Mouse (Mus musculus): ENCODE data around the gene Nr2c2ap. TPM values are rescaled to one million over a fixed set of nuclear protein-coding genes. Genes with fewer than 3 reads are reported as not detected.

Gene Nr2c2ap
- polyA plus RNA-seq, 1 experiment: 21.9 TPM

- H3K4me3 ChIP-seq (ENCODE audit: insufficient read depth, low read length): no peak overlapping the region
- TF ChIP-seq POLR2A (IDR thresholded peaks at IDR 0.05; ENCODE audit: borderline replicate concordance, low read depth, low read length): no peak
- no peak for TF ChIP-seq CTCF (IDR thresholded peaks at IDR 0.05; ENCODE audit: low read depth, low read length)
- H3K4me1 ChIP-seq (ENCODE audit: control insufficient read depth, insufficient read depth, low read length): peaks cover 13% of the 10 kb centered on the region
- H3K27ac ChIP-seq (ENCODE audit: insufficient read depth, low read depth, low read length): no peak overlapping the region
Observed at GRCm38 (mm10) chr8:70137890-70138289, 6.8 kb downstream of the Nr2c2ap start.

GRCm38 (mm10) chr8:70139026-70139857, 8.1 kb downstream of the Nr2c2ap start, which contains the start of the genes Rfxank, Borcs8 and Mef2b:
Gene Rfxank (minus strand): TSS chr8:70139154.
Gene Borcs8 (plus strand): TSS chr8:70139499.
Gene Mef2b (plus strand): TSS chr8:70139711.
- Histone ChIP-seq H3K4me3 (ENCODE audit: insufficient read depth, low read length) (peak within 1 kb of the TSS; percentile 75), H3K4me1 (ENCODE audit: control insufficient read depth, insufficient read depth, low read length) (peaks cover 13% of the 10 kb centered on the region), H3K27ac (ENCODE audit: insufficient read depth, low read depth, low read length) (peak within 1 kb of the TSS; percentile 65)
- no peak for TF ChIP-seq POLR2A (IDR thresholded peaks at IDR 0.05; ENCODE audit: borderline replicate concordance, low read depth, low read length)
- no peak for TF ChIP-seq CTCF (IDR thresholded peaks at IDR 0.05; ENCODE audit: low read depth, low read length)

- H3K4me3 ChIP-seq (ENCODE audit: insufficient read depth, low read length): peak overlapping the region; percentile 75
- peaks cover 13% of the 10 kb centered on the region for H3K4me1 ChIP-seq (ENCODE audit: control insufficient read depth, insufficient read depth, low read length)
- H3K27ac ChIP-seq (ENCODE audit: insufficient read depth, low read depth, low read length): peak overlapping the region; percentile 57
- TF ChIP-seq POLR2A (IDR thresholded peaks at IDR 0.05; ENCODE audit: borderline replicate concordance, low read depth, low read length) (no peak), CTCF (IDR thresholded peaks at IDR 0.05; ENCODE audit: low read depth, low read length) (no peak)
Observed at GRCm38 (mm10) chr8:70139981-70140380, 8.8 kb downstream of the Nr2c2ap start.

- Histone ChIP-seq H3K4me3 (ENCODE audit: insufficient read depth, low read length) (no peak overlapping the region), H3K4me1 (ENCODE audit: control insufficient read depth, insufficient read depth, low read length) (peaks cover 5% of the 10 kb centered on the region), H3K27ac (ENCODE audit: insufficient read depth, low read depth, low read length) (no peak overlapping the region)
- TF ChIP-seq CTCF (IDR thresholded peaks at IDR 0.05; ENCODE audit: low read depth, low read length): no peak
- no peak for TF ChIP-seq POLR2A (IDR thresholded peaks at IDR 0.05; ENCODE audit: borderline replicate concordance, low read depth, low read length)
Observed at GRCm38 (mm10) chr8:70147678-70148607, 16.8 kb downstream of the Nr2c2ap start.

GRCm38 (mm10) chr8:70150158-70150557, 19.0 kb downstream of the Nr2c2ap start:
- Histone ChIP-seq H3K4me1 (ENCODE audit: control insufficient read depth, insufficient read depth, low read length) (peaks cover 6% of the 10 kb centered on the region), H3K4me3 (ENCODE audit: insufficient read depth, low read length) (no peak overlapping the region), H3K27ac (ENCODE audit: insufficient read depth, low read depth, low read length) (no peak overlapping the region)
- TF ChIP-seq POLR2A (IDR thresholded peaks at IDR 0.05; ENCODE audit: borderline replicate concordance, low read depth, low read length) (no peak), CTCF (IDR thresholded peaks at IDR 0.05; ENCODE audit: low read depth, low read length) (no peak)

GRCm38 (mm10) chr8:70152537-70153257, 21.6 kb downstream of the Nr2c2ap start:
- no peak for TF ChIP-seq CTCF (IDR thresholded peaks at IDR 0.05; ENCODE audit: low read depth, low read length)
- TF ChIP-seq POLR2A (IDR thresholded peaks at IDR 0.05; ENCODE audit: borderline replicate concordance, low read depth, low read length): no peak
- Histone ChIP-seq H3K4me1 (ENCODE audit: control insufficient read depth, insufficient read depth, low read length) (peaks cover 7% of the 10 kb centered on the region), H3K27ac (ENCODE audit: insufficient read depth, low read depth, low read length) (no peak overlapping the region), H3K4me3 (ENCODE audit: insufficient read depth, low read length) (0 out of 2 replicates have a peak overlapping the region, but pooled peaks have one; percentile 10)

- Histone ChIP-seq H3K4me1 (ENCODE audit: control insufficient read depth, insufficient read depth, low read length) (peaks cover 15% of the 10 kb centered on the region), H3K4me3 (ENCODE audit: insufficient read depth, low read length) (no peak overlapping the region), H3K27ac (ENCODE audit: insufficient read depth, low read depth, low read length) (no peak overlapping the region)
- TF ChIP-seq CTCF (IDR thresholded peaks at IDR 0.05; ENCODE audit: low read depth, low read length) (no peak), POLR2A (IDR thresholded peaks at IDR 0.05; ENCODE audit: borderline replicate concordance, low read depth, low read length) (no peak)
Observed at GRCm38 (mm10) chr8:70157240-70157800, 26.2 kb downstream of the Nr2c2ap start.

- peaks cover 11% of the 10 kb centered on the region; the same call in 1 of the 2 replicates for H3K4me1 ChIP-seq (ENCODE audit: control insufficient read depth, insufficient read depth, low read length)
- no peak for TF ChIP-seq POLR2A (IDR thresholded peaks at IDR 0.05; ENCODE audit: borderline replicate concordance, low read depth, low read length)
- no peak for TF ChIP-seq CTCF (IDR thresholded peaks at IDR 0.05; ENCODE audit: low read depth, low read length)
- H3K27ac ChIP-seq (ENCODE audit: insufficient read depth, low read depth, low read length): no peak overlapping the region
- peak overlapping the region; percentile 48 for H3K4me3 ChIP-seq (ENCODE audit: insufficient read depth, low read length)
Observed at GRCm38 (mm10) chr8:70158069-70158853, 27.1 kb downstream of the Nr2c2ap start.
